Mouse (Mus musculus): ENCODE results near the gene Rapgef4. TPM values are rescaled to one million over a fixed set of nuclear protein-coding genes. Genes with fewer than 3 reads are reported as not detected.

Rapgef4 gene
- polyA plus RNA-seq, 1 experiment from 2014 or later = 5.3 TPM

GRCm38 (mm10) chr2:72074999-72075561 is 94.0 kb downstream of the Rapgef4 start:
- H3K4me1 ChIP-seq (replicated peaks) = no peaks in the 10 kb centered on the region
- WGBS = 75% methylated on average over 10 of the region's 10 CpGs
- no peaks in the 10 kb centered on the region for H3K36me3 ChIP-seq
- no peak overlapping the region for H3K9ac ChIP-seq
- H3K4me3 ChIP-seq = no peak overlapping the region
- H3K27ac ChIP-seq (ENCODE audit: poor library complexity, severe bottlenecking) = no peak overlapping the region
- no peaks in the 10 kb centered on the region for H3K9me3 ChIP-seq (replicated peaks)
- H3K27me3 ChIP-seq (replicated peaks) = no peaks in the 10 kb centered on the region
- no peak overlapping the region for H3K4me2 ChIP-seq
- ATAC-seq (ENCODE audit: insufficient number of reproducible peaks, low FRiP score) = no peak

GRCm38 (mm10) chr2:72077490-72078139 is 96.6 kb downstream of the Rapgef4 start:
- H3K9ac ChIP-seq = no peak overlapping the region
- H3K4me3 ChIP-seq = no peak overlapping the region
- 68% methylated on average over 3 of the region's 3 CpGs for WGBS
- H3K4me2 ChIP-seq = no peak overlapping the region
- no peaks in the 10 kb centered on the region; the same call in 1 of the 2 replicates for H3K4me1 ChIP-seq (replicated peaks)
- no peak for ATAC-seq (ENCODE audit: insufficient number of reproducible peaks, low FRiP score)
- H3K9me3 ChIP-seq (replicated peaks) = no peaks in the 10 kb centered on the region
- H3K36me3 ChIP-seq = no peaks in the 10 kb centered on the region
- no peak overlapping the region for H3K27ac ChIP-seq (ENCODE audit: poor library complexity, severe bottlenecking)
- H3K27me3 ChIP-seq (replicated peaks) = no peaks in the 10 kb centered on the region

- Histone ChIP-seq H3K4me1 (replicated peaks) (no peaks in the 10 kb centered on the region; the same call in 1 of the 2 replicates), H3K9me3 (replicated peaks) (no peaks in the 10 kb centered on the region), H3K9ac (no peak overlapping the region), H3K36me3 (no peaks in the 10 kb centered on the region), H3K27ac (ENCODE audit: poor library complexity, severe bottlenecking) (no peak overlapping the region), H3K4me2 (no peak overlapping the region), H3K4me3 (no peak overlapping the region), H3K27me3 (replicated peaks) (no peaks in the 10 kb centered on the region)
- ATAC-seq (ENCODE audit: insufficient number of reproducible peaks, low FRiP score) = no peak
- WGBS = 82% methylated on average over 6 of the region's 6 CpGs
Measured at GRCm38 (mm10) chr2:72078140-72078521, 97.1 kb downstream of the Rapgef4 start.

- no peak overlapping the region for H3K27ac ChIP-seq (ENCODE audit: poor library complexity, severe bottlenecking)
- H3K27me3 ChIP-seq (replicated peaks) = no peaks in the 10 kb centered on the region
- H3K4me1 ChIP-seq (replicated peaks) = no peaks in the 10 kb centered on the region; the same call in 1 of the 2 replicates
- 79% methylated on average over 8 of the region's 8 CpGs for WGBS
- no peaks in the 10 kb centered on the region for H3K9me3 ChIP-seq (replicated peaks)
- no peak for ATAC-seq (ENCODE audit: insufficient number of reproducible peaks, low FRiP score)
- no peak overlapping the region for H3K9ac ChIP-seq
- no peak overlapping the region for H3K4me3 ChIP-seq
- no peak overlapping the region for H3K4me2 ChIP-seq
- H3K36me3 ChIP-seq = no peaks in the 10 kb centered on the region
Measured at GRCm38 (mm10) chr2:72079110-72079509, 98.1 kb downstream of the Rapgef4 start.

GRCm38 (mm10) chr2:72082846-72083245 is 101.8 kb downstream of the Rapgef4 start:
- WGBS = 79% methylated on average over 4 of the region's 4 CpGs
- H3K27ac ChIP-seq (ENCODE audit: poor library complexity, severe bottlenecking) = no peak overlapping the region
- no peak for ATAC-seq (ENCODE audit: insufficient number of reproducible peaks, low FRiP score)
- H3K27me3 ChIP-seq (replicated peaks) = no peaks in the 10 kb centered on the region; the same call in 1 of the 2 replicates
- H3K36me3 ChIP-seq = no peaks in the 10 kb centered on the region
- H3K9ac ChIP-seq = no peak overlapping the region
- H3K4me1 ChIP-seq (replicated peaks) = peaks cover 6% of the 10 kb centered on the region
- no peaks in the 10 kb centered on the region for H3K9me3 ChIP-seq (replicated peaks)
- no peak overlapping the region for H3K4me2 ChIP-seq
- H3K4me3 ChIP-seq = no peak overlapping the region

GRCm38 (mm10) chr2:72088886-72089285 is 107.8 kb downstream of the Rapgef4 start:
- WGBS = 56% methylated on average over 11 of the region's 11 CpGs
- 0 out of 2 replicates have a peak, but pooled peaks cover 2% of the 10 kb centered on the region for H3K9me3 ChIP-seq (replicated peaks)
- no peak overlapping the region for H3K27ac ChIP-seq (ENCODE audit: poor library complexity, severe bottlenecking)
- no peak for ATAC-seq (ENCODE audit: insufficient number of reproducible peaks, low FRiP score)
- H3K4me3 ChIP-seq = no peak overlapping the region
- no peak overlapping the region for H3K4me2 ChIP-seq
- H3K27me3 ChIP-seq (replicated peaks) = no peaks in the 10 kb centered on the region; the same call in 1 of the 2 replicates
- H3K9ac ChIP-seq = no peak overlapping the region
- no peaks in the 10 kb centered on the region for H3K36me3 ChIP-seq
- peaks cover 16% of the 10 kb centered on the region for H3K4me1 ChIP-seq (replicated peaks)

- H3K9me3 ChIP-seq (replicated peaks) = 0 out of 2 replicates have a peak, but pooled peaks cover 2% of the 10 kb centered on the region
- H3K36me3 ChIP-seq = no peaks in the 10 kb centered on the region
- no peak overlapping the region for H3K27ac ChIP-seq (ENCODE audit: poor library complexity, severe bottlenecking)
- H3K4me1 ChIP-seq (replicated peaks) = peaks cover 16% of the 10 kb centered on the region
- ATAC-seq (ENCODE audit: insufficient number of reproducible peaks, low FRiP score) = no peak
- H3K4me2 ChIP-seq = no peak overlapping the region
- H3K27me3 ChIP-seq (replicated peaks) = no peaks in the 10 kb centered on the region; the same call in 1 of the 2 replicates
- WGBS = 67% methylated on average over 2 of the region's 2 CpGs
- H3K9ac ChIP-seq = no peak overlapping the region
- no peak overlapping the region for H3K4me3 ChIP-seq
Measured at GRCm38 (mm10) chr2:72090061-72090460, 109.0 kb downstream of the Rapgef4 start.

GRCm38 (mm10) chr2:72092046-72092445 is 111.0 kb downstream of the Rapgef4 start:
- H3K4me2 ChIP-seq = no peak overlapping the region
- H3K4me1 ChIP-seq (replicated peaks) = peaks cover 16% of the 10 kb centered on the region
- 38% methylated on average over 3 of the region's 3 CpGs for WGBS

GRCm38 (mm10) chr2:72093402-72094037 is 112.5 kb downstream of the Rapgef4 start:
- H3K4me3 ChIP-seq = no peak overlapping the region
- no peaks in the 10 kb centered on the region for H3K9me3 ChIP-seq (replicated peaks)
- no peak overlapping the region for H3K9ac ChIP-seq
- no peak overlapping the region for H3K27ac ChIP-seq (ENCODE audit: poor library complexity, severe bottlenecking)
- no peaks in the 10 kb centered on the region for H3K27me3 ChIP-seq (replicated peaks)
- no peak for ATAC-seq (ENCODE audit: insufficient number of reproducible peaks, low FRiP score)
- peaks cover 7% of the 10 kb centered on the region for H3K4me1 ChIP-seq (replicated peaks)
- H3K4me2 ChIP-seq = no peak overlapping the region
- 82% methylated on average over 20 of the region's 20 CpGs for WGBS
- no peaks in the 10 kb centered on the region for H3K36me3 ChIP-seq

More at GRCm38 (mm10) chr2:72092046-72092445, 111.0 kb downstream of the Rapgef4 start:
- H3K9ac ChIP-seq = no peak overlapping the region
- no peak overlapping the region for H3K4me3 ChIP-seq
- no peaks in the 10 kb centered on the region for H3K36me3 ChIP-seq
- H3K9me3 ChIP-seq (replicated peaks) = 0 out of 2 replicates have a peak, but pooled peaks cover 2% of the 10 kb centered on the region
- H3K27ac ChIP-seq (ENCODE audit: poor library complexity, severe bottlenecking) = no peak overlapping the region
- H3K27me3 ChIP-seq (replicated peaks) = no peaks in the 10 kb centered on the region
- ATAC-seq (ENCODE audit: insufficient number of reproducible peaks, low FRiP score) = no peak

- H3K9ac ChIP-seq = no peak overlapping the region
- H3K4me3 ChIP-seq = no peak overlapping the region
- no peaks in the 10 kb centered on the region for H3K9me3 ChIP-seq (replicated peaks)
- H3K4me1 ChIP-seq (replicated peaks) = peaks cover 3% of the 10 kb centered on the region
- no peaks in the 10 kb centered on the region for H3K36me3 ChIP-seq
- no peak for ATAC-seq (ENCODE audit: insufficient number of reproducible peaks, low FRiP score)
- no peak overlapping the region for H3K27ac ChIP-seq (ENCODE audit: poor library complexity, severe bottlenecking)
- WGBS = 90% methylated on average over 8 of the region's 8 CpGs
- no peaks in the 10 kb centered on the region for H3K27me3 ChIP-seq (replicated peaks)
- no peak overlapping the region for H3K4me2 ChIP-seq
Measured at GRCm38 (mm10) chr2:72094038-72094437, 113.0 kb downstream of the Rapgef4 start.

GRCm38 (mm10) chr2:72094446-72094845 is 113.4 kb downstream of the Rapgef4 start:
- H3K9ac ChIP-seq = no peak overlapping the region
- no peaks in the 10 kb centered on the region for H3K9me3 ChIP-seq (replicated peaks)
- no peak overlapping the region for H3K4me3 ChIP-seq
- ATAC-seq (ENCODE audit: insufficient number of reproducible peaks, low FRiP score) = no peak
- no peaks in the 10 kb centered on the region for H3K36me3 ChIP-seq
- no peaks in the 10 kb centered on the region for H3K27me3 ChIP-seq (replicated peaks)
- H3K4me2 ChIP-seq = no peak overlapping the region
- H3K4me1 ChIP-seq (replicated peaks) = no peaks in the 10 kb centered on the region
- WGBS = 76% methylated on average over 7 of the region's 7 CpGs
- H3K27ac ChIP-seq (ENCODE audit: poor library complexity, severe bottlenecking) = no peak overlapping the region
